Mouse (Mus musculus): ENCODE results near the gene Aqp9.

The Aqp9 gene

DNA sequence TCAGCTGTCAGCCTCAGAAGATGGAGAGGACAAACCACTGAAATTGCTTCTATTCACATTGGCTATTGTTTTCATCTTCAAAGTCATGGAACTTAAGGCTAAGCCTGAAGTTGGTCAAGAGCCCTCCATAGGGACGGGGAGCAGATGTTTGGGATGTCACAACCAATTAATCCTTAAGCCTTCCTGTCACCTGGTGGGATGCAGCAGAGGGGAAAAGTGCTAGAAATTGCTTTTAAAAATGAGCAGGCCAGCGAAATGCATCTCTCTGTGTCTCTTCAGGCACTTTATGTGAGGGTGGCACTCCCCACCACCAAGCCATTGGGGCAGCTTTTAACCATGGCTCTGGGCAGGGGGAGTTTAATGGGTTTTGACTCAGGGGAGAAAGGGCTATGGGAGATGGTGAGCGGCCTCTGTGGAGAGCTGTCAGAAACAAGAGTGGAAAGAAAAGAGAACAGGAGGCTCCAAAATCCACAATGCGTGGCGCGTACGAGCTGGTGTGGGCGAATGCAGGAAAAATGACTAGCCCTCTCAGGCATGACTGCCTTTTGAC is 104.1 kb downstream of the Aqp9 start:
- no peak for DNase-seq

DNA sequence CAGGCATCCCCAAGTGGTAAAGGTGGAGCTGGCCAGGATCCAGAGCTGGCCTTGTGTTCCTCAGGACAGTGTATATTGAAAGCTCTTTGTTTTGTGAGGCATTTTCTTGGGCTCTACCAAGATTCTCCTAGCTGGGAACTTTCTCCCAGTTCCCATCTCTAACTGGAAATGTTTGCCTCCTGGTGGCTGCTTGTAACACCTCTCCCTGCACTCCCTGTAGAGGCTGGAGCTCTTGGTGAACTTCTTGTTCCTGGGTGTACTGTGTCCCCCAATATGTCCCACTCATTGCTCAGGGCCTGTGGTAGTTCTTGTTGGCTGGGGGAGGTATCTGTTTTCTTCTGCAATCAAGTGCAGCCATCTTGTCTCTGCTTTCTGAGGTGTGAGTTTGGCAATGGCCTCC is 104.9 kb downstream of the Aqp9 start:
- DNase-seq, result no peak

DNA sequence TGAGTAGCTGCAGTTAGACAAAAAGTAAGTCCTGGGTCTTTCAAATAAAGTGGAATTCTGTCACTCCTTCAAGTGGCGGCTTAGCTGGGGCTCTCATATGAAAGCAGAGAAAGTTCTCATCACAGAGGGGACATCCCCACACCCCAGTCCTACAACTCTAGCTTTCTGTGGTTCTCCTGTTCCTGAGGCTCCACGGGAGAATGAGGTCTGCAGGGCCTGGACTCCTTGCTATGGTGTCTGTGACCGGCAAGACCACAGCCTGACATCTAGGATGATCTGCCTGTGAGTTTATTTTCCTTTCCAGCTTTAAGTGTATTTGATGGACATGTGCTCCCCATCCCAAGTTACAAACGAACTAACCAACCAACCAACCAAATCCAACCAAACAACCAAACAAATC is 105.5 kb downstream of the Aqp9 start:
- no peak for DNase-seq

DNA sequence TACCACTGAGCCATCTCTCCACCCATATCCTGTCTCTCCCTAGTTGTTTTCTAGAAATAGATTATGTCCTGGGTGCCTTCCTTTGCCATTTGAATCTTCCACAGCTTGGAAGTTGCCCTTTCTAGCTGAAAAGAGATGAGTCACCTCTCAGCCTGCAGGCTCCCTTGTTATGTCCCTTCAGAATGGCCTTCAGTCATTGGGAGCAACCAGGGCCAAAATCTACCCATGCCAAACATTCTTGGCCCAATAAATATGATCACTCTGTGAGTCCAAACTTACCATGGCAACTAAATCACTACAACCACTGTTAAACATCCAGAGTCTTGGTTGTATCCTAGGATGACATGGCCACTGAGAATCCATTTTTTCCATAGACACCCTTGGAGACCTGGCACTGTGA is 106.2 kb downstream of the Aqp9 start:
- DNase-seq, result no peak
